Mouse (Mus musculus) ZHBTc4 (cell line): ENCODE data around the gene Raph1.

Source experiments
- DNase-seq: peaks from one replicate; pipeline ENCODE4 v3.0.0-alpha.2; 2011; ENCODE audit warnings: low read depth, low spot score

Gene Raph1

GRCm38 (mm10) chr1:60566631-60567311 is at the start of gene Raph1:
Gene Raph1 (minus strand): TSS chr1:60567104.
- peak; percentile 95 for DNase-seq

DNA sequence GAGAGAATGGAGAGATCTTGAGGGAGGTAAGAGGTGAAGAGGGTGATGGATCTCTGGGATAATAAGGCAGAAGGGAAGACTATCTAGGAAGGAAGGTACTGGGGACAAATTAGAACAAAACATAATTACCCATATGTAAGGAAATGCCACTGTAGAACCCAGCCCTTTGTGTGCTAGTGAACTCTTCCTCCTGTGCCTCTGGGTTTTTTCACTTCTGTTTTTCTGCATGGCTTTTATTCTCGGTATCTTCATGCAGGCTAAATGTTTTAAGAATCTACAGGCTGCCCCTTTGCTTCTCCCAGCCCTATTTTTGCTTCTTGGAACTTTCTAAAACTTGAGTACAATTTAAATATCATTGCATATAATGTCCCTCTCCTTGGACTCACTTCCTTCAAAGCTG is 48.8 kb upstream of the Raph1 start:
- no peak for DNase-seq

- no peak for DNase-seq
These were observed 48.0 kb upstream of the Raph1 start for GRCm38 (mm10) chr1:60614902-60615301.

DNA sequence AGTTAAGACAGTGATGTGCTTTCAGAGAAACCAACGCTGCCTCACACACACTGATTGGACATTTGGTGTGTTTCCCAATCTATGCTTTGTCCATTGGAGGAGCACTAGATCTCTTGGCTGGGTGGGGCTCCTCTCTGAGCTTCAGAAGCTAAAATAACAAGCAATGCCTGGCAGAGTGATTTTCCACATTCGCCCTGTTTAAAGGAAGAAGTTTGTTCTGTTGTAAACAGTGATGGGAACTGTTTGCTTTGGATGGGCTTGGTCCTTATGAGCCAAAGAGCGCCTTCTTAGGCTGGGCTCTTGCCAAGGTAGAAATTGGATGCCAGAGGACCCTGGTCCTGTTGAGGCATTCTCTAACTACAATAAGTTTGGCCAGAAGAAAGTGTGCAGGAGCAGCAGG is 45.1 kb upstream of the Raph1 start:
- DNase-seq, result no peak

DNA sequence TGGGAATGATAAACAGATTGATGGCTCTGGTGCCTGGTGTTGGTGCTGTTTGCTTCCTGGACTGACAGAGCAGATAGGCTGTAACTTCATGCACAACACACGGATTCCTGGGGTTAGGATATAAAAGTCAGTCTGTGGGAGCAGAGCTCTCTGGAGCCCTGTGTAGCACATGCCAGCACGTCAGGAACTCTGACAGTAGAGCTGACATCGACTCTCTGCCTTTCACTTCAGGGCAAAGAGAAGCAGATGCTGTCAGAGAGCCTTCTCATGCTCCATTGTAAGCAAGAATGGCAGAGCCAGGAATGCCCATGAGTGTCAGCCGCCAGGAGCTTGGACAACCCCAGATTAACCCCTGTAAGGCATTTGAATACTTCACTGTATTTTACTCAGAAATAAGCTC is 43.7 kb upstream of the Raph1 start:
- DNase-seq, result no peak

- no peak for DNase-seq
These were observed 42.3 kb upstream of the Raph1 start for GRCm38 (mm10) chr1:60609011-60609775.

GRCm38 (mm10) chr1:60604481-60605021 is 37.6 kb upstream of the Raph1 start:
- DNase-seq, result no peak

DNA sequence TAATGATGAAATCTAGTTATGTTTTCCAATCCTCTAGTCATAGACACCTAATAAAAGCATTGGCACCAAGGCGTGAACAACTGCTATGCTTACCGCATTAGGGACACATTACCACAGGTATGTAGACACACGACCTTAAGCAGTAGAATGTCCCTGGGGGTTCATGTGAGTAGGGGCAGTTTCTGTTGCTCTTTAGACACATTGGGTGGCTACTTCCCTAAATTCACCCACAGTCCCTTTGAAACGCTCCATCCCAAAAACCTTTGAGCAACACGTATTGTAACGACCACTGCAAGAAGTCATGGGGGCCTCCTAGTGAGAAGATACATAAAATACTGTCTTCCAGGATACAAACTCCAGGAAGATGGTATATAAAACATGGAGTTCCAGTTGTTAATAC is 33.8 kb upstream of the Raph1 start:
- no peak for DNase-seq

DNA sequence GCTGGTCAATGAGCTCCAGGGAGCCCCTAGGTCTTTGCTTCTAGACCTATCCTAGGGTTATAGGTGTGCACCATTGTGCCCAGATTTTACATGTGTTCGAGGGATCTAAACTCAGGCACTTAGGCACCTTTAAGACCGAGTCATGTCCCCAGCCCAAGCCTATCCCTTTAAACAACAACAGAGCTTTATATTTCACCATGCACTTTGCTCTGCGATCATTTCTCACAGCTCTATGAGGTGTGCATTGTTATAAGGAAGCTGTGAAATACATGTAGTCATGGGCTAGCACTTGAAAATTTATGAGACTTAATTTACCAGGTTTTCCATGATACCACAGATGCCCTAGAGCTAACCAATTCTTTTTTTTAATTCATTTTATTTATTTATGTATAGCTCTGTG is 33.0 kb upstream of the Raph1 start:
- DNase-seq, result no peak

DNA sequence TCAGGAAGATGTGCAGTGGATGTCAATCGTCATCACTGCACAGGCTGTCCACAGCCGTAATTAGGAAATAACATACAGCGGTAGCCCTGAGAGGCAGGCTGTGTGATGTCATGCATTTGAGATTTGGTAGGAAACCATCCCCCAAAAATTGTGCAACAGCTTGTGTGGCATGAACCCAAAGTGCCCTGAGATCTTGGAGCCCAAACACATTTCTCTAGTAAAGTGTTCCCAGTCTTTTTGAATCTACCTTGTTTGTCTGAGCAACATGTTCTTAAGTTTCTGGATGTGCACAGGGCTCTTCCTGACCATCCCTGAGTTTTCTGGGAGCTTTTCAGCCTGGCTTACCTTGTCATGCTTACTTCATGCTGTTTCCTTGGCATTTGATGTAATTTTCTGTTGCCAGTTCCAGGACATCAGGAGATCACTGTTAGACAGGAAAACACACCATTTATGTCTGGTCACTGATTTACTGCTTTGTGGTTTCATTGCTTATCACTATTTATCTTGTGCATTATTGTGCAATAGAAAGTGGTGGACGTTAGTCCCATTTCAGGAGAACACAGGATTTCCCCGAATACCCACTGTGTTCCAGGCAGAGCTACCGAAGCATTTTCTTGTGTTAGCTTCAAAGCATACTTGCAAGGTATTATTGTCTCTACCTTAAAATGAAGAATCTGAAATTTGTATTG is 32.3 kb upstream of the Raph1 start:
- DNase-seq, result no peak

GRCm38 (mm10) chr1:60596386-60597320 is 29.7 kb upstream of the Raph1 start:
- DNase-seq, result peak; percentile 34

DNA sequence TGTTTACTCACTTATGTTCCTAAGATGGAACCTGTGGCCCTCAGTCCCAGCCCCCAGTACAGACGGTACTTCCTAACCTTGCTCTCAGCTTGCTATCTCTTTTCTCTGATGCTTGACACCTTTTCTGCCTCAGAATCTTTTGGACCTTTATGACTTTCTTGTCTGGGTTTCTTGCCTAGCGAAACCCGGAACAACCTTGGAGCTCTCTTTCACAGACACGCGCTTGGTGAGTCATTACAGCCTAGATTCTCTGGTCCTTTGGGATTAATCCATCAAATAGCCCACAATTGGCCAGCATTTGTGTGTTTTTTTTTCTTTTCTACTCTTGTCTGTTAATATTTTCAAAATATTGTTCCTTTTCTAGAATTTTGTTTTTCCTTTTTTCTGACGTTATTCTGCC is 26.2 kb upstream of the Raph1 start:
- no peak for DNase-seq

DNA sequence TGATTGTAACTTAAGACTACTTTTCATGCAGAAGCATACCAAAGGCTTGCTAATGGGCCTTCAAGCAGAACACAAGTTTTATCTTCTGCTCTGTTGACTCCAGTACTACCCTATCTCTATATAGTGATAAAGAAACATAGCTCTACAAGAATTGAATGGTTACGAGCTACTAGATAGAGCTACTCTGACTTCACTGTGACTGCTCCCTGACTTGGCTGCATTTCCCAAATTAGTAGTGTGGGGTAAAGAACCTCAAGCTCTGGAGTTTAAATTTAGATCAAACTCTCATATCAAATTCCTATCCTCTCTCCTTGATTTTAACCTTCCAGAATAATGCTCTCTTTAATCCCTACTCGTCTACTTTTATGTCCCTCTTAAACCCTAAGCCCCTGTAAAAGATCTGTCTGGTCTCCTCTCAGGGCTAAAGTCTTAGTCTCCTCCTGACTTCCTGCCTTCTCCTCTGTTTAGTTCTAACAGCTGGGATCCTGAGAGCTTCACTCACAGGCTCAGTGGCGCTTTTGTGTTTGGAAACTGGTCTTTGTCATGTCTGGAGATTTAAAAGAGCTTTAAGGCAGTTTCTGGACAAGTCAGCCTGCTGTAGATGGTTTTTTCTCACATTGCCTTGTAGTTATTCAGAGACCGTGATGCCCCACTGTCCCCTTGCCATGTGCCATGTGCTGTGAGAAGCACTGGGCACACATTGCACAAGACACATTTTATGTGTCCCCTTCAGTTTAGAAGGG is 22.2 kb upstream of the Raph1 start:
- DNase-seq, result no peak

DNA sequence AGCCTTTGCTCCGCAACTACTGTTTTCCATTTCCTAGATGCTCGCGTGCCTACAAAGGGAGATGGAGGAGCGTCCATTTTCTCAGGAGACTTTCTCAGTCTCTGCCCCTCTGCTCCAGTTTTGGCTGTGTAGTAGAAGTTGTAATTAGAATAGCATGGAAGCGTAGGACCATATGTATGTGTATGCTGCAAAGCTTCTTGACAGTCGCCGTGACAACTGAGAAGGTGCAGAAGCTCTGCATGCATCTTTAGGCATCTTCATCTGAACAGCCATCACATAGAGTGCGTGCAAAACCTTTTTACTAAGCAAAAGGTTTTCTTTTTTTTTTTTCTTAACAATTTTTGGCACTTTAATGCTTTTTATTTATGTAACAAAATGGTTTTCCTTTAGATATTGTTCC is 14.1 kb upstream of the Raph1 start:
- no peak for DNase-seq

GRCm38 (mm10) chr1:60579886-60580285 is 13.0 kb upstream of the Raph1 start:
- DNase-seq, result no peak

DNA sequence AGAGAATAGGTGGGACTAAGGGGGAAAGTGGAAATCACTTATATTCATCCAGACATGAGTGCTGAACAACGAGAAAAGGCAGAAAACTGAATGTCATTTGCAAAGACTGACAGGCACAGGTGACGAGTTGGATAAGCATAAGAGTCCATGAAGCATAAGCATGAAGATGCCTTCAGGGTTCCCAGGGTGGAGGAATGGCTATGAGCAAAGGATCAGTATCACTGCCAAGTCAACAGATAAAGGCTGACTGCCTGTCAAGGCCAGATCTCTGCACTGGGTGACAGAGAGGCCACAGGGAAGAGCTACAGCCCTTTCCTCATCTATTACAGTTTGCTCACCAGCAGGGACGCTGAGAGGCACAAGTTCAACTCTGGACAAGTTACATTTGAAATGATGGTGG is 5.8 kb upstream of the Raph1 start:
- no peak for DNase-seq

GRCm38 (mm10) chr1:60569741-60570140 is 2.8 kb upstream of the Raph1 start:
- DNase-seq, result no peak

GRCm38 (mm10) chr1:60569210-60569609 is 2.3 kb upstream of the Raph1 start:
- DNase-seq, result peak; percentile 15

DNA sequence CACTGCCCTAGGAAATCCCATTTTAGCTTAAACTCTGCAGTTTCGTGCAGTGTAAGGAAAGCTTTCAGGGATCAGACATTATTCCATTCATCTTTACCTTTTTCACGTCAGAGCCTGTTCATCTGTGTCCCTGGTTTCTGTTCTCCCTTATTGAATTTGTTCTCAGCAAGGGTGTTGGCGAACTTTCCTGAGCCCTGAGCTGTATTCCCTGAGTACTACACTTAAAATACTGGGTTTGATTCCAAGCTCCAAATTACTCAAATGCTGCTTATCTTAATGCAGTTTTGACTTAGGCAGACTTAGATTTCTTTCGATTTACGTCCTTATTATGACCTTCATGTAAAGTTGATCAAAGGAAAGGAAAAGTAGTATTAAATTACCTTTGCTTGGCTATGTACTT is 417 bp upstream of the Raph1 start:
- no peak for DNase-seq

DNA sequence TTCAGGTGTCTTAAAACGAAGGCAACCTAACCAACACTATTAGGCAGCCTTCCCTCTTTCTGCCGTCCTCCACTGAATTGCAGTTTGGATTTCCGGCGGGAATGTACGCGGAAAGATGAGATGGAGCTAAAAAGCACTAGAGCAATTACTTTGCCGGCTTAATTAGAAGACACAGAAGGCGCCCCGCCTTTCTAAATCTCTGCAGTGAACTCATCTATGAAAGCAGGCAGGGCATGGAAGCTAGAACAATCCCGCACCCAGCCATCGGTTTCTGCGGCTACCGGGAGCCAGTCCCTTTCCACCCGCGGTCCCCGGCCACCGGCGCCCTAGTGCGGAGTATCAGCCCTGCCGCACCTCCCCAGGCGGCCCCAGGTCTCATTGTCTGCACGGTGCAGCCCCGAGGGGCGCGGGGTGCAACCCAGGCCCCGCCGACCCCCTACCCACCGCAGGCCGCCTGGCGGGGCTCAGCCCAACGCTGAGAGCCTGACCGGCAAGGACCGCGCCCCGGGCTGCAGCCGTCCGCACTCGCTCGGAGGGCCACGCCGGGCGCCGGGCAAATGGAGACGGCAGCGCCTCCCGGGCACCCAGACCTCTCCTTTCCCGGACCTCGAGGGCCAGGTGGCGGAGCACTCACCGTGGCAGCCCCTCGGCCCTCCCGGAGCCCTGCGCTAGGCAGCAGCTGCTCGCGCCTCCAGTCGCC is 823 bp downstream of the Raph1 start:
- no peak for DNase-seq
